Mouse (Mus musculus) common myeloid progenitor, adult 5-6 weeks (primary cell): ENCODE data around the gene 1700020N01Rik. TPM values are rescaled to one million over a fixed set of nuclear protein-coding genes. Genes with fewer than 3 reads are reported as not detected.

Experiments used
- ATAC-seq: replicated peaks from 2 replicates; pipeline ENCODE4 v1.8.0; 2016; ENCODE audit warnings: low read depth, mild to moderate bottlenecking, moderate TSS enrichment, inconsistent platforms; ENCODE audit not compliant: poor library complexity, severe bottlenecking
- total RNA-seq: library from RNA; stranded (forward); fragments of 200-1000, 187-1606 nt; gene quantifications from 2 replicates; pipeline ENCODE4 v1.2.3, GENCODE M21; 2017

1700020N01Rik gene
- total RNA-seq, 1 experiment from 2014 or later = not detected

DNA sequence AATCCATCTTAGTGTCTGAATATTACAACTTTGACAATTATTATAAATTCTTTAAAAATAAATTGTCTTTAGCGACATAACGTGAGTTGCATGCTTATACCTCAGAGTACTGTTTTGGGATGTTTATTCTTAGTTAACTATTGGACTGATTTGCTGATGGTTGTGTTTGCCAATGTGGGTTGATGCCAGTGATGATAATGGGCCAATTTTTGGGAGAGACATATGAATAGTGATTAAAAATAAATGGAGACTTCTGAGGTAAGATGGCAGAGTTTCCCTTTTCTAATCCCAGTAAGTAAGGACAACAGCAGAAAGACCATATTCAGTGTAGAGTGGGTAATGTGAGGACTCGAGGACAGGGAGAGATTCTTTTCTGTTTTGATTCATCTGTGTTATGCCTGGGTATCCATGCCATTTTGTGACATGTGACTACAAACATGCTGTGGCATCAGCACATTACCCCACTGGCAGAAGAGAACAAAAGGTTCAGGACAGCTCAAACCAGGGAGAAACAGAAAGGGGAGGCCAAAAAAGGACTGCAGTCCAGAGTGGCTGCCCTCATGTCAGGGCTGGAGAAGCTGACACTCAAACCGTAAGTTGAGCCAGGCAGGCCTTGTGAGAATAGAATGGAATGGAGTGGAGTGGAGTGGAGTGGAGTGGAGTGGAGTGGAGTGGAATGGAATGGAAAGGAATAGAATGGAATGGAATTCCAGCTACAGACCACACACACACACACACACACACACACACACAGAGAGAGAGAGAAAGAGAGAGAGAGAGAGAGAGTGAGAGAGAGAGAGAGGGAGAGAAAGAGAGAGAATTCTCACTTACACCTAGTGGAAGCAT is 4.7 kb upstream of the 1700020N01Rik start:
- ATAC-seq = no peak

DNA sequence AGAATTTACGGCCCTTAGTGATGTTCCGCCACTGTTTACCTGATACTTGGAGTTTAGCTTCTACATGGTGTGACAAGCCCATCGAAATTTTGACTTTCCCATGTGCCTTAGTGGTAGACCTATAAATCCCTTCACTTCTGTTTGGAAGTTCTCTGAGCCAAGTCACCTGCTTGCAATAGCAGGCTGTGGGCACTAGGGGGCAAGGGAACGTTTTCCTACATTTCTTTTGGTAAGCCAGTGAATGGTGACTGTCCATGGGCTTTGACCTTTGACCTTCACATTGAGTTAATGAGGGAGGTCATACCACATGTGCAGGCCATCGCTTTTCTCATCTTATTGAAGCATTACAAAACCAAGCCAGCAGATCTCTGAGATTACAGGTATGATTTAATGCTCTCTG is 8.0 kb downstream of the 1700020N01Rik start:
- ATAC-seq = 0 out of 2 replicates have a peak, but pooled peaks have one; percentile 20

DNA sequence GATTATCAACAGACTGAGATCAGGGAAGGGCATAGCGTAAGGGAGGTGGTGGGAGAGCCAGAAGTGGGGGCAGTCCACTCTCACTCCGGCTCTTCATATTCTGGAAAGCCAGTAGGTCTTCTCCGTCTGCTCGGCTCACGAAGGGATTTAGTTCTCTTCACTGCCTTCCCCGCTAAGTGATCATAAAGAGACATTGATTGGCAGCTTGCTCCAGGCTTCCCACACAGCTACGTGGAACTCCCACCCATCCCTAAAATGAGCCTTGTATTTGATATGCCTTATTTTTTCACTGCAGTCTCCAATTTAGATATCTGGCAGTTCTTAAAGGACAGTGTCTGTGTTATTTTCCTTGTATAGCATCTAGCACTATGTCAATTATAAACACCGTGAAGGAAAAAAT is 11.5 kb downstream of the 1700020N01Rik start:
- no peak for ATAC-seq

DNA sequence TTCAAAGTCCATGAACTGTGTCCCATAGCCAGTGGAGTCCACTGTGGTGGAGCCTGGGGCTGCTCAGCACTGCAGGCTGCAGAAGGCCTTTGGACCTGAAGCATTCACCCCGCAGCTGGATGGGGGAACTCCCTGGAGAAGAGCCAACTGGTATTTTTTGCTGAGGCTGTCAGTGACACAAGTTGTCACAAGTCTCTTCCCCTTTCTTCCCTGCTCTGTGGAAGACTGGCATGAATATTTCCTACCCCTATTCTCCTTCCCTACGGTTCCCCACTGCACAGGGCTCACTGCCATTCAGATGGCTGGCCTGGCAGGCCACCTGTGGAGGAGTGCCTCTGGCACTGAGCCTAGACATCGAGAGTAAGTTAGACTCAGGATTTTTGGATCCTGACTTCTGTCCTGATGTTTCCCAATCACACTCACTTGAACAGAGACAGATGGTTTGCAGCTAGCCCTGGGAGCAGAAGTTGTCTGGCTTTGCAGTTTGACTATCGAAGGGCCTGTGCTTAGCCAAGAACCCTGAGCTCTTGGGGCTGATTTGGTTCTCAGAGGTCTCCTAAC is 12.1 kb downstream of the 1700020N01Rik start:
- peak; percentile 75 for ATAC-seq

DNA sequence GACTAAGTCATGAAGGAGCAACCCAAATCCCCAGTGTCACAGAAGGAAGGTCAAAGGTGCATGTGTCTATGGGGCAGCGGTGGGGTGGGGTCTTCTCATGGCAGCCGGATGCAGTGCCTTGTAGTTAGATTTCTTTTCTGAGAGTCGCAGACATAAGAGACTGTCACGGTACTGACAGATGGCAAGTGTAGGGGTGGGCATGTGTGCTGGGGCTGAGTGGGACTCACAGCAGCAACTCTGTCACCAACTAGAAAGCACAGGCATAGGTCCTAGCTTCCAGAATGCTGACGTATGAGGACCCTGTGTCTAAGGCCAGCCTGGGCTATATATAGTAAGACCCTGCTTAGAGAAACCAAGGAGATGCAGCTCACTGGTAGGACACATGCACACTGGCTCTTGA is 12.7 kb downstream of the 1700020N01Rik start:
- no peak for ATAC-seq

DNA sequence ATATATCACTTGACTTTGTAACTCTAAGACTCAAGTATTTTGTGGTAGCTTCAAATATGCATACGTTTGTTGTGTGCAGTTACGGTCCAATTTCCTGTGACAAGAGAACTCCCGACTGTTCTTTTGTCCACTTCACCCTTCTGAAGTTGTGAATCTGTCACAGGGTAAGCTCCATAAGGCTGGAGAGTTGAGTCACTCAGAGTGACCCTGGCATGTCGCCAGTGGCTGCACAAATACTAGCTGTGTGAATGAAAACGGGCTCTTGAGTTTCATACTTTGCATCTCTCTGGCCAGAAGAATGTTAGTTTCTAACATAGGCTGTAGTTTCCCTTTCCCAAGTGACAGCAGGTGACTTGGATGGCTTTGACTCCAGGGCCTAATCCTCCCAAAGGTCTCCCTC is 14.0 kb downstream of the 1700020N01Rik start:
- no peak for ATAC-seq

DNA sequence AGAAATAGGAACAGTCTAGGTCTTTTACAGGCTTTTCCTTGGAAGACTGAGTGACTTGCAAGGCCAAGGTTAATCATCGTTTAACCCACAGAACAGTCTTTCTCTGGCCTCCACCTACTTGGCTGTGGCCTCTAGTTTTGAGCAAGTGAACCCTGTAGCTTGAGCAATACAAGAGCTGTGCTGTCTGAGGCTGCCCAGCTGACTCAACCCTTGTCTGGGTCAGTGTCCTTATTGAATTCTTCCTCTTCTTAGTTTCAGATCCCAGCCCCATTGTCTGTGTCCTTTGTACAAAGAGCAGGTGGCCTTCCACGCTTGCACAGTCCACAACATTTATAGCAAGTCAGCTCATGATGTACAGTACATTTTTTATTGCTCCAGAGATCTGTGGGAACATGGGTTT is 16.6 kb downstream of the 1700020N01Rik start:
- ATAC-seq = peak; percentile 37

DNA sequence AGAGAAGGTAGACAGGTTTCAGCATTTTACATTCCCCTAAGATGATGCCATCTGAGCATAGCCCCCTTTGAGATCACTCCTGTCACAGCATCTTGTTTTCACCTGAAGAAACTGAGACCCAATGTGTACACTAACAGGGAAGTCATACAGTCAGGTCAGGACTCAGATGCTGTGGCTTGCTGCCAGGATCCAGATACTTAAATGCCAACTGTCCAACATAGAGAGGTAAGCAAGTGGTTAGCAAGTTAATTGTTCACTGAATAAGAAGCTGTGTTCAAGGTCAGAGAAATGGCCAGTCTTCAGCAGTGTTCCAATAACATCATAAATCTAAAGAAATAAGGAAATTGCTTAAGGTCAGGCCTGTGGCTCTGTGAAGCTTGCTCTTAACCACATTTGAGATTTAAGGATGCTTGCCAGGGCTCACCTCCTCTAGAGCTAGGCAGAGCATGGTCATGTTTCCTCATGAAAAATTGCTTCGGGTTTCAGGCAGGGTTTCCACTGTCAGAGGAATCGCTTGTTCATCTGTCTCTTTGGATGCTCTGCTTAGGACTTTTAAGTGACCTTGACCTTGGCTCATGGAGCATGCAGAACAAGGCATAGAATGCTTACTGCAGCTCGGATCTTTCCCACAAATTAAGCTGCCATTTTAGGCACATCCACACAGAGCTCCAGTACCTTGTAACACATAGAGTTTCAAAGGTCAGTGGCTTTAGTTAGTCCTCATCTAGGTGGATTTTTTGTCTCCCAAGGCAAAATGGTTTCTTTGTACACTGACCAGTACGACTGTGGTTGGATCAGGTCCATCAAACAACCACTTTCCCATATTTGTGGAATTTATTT is 20.3 kb downstream of the 1700020N01Rik start:
- ATAC-seq = no peak

DNA sequence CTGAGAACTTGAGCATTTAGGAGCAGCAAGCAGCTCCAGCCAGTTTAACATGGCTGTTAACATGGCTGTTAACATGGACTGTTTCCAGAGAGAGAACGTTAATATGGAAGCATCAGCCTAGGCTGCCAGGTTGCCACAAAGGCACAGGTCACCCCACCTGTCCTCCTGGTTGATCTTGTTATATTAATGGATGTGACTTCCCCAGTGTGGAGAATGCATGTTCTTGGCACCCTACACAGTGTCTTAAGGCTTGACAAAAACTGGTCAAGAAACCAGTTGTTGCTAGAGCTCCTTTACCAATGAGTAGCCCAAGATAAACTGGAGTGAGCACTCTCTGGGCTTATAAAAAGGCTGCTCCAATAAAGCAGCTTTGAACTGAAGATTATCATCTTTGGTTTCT is 21.6 kb downstream of the 1700020N01Rik start:
- ATAC-seq = no peak

DNA sequence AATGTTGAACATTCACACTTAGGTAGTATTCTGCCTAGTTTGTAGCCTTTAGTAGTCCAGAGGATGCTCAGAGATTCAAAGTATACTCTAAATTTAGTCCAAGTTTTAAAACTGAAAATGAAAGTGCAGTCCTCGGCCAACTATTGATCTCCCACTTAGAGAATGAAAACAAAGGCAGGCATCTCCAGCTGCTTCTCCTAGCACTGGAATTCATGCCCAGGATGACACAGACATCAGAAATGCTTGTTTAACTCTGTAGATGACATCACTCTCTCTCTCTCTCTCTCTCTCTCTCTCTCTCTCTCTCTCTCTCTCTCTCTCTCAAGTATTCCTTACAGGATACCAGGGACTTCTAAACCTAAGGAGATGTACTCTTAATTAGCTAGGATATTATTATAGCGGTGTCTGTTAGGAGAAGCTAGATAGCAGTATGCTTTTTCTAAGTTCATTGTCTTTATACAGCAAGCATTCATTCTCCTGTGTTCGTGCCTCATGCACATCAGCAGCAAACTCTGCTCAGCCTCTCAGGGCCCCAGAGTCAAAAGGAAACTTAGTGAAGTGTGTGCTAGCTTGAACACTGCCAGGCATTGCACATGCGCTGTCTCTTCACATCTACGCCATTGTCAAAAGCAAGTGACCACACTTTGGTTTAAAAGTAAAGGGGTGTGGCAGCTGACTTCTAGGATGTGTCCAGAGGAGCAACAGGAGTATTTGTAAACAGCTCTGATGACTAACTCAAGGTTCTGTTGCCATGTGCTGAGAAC is 26.0 kb downstream of the 1700020N01Rik start:
- no peak for ATAC-seq

DNA sequence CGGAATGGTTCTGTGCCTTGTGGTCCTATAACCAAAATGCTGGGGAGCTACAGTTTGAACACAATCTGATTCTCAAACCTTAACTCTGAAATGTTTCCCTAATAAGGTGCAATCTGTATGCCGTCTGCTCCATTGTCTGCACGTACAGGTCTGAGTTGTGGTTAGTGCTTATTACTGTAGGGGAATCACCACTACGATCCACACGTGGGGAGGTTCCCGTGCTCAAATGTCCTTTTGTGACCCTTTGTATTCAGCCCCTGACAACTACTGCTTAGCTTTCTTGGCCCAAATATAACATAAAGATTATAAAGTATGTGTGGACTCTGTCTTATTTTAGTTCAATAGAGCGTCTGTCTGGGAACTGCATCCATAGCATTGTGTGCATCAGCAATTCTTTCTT is 29.1 kb downstream of the 1700020N01Rik start:
- ATAC-seq = no peak

DNA sequence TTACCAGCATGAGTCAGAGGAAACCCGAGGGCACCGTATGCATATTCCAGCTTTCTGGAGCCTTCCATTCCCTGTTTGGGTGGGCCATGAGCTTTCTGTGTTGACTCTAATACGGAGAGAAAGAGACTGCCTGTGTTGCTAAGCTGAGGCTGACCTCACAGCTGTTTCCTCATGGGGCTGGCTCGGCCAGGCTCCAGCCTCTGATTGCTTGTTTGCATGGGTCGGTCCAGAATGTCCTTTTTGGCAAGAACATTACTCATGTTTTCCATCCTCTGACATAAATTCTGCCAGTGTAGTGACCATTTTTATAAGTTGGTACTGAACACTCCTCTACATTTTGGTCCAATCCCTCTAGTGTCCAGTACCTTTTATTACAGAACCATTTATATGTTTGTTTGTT is 35.6 kb downstream of the 1700020N01Rik start:
- no peak for ATAC-seq

DNA sequence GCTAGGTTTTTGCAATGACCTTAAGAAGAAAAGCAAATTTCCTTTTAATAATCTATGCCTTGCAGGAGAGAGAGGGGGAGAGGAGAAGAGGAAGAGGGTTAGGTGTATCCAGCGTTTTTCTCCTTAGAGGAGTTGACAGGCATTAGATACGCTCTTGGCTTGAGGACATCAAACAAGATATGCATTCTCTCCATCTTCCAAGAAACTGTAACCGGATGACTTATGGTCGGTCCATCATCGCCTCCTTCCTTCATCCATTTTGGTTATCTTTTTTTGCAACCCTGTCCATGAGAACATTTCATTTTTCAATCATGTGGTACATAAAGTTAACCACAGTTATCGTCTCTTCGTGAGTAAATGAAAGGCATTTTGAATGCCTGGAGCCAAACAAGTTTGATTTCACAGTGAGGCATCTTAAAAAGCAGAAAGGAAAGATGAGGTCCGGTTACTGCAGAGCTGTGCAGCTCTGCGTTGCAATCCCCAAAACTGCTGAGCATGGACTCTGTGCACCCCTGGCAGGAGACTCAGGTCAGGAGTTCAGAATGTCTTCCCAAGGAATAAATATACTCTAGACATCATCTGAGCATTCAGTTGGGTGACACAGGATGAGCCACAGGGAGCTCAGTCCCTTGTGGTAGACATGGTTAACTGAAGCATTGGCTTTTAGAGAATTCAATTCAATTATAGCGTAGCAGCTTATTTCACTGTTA is 36.2 kb downstream of the 1700020N01Rik start:
- ATAC-seq = no peak

DNA sequence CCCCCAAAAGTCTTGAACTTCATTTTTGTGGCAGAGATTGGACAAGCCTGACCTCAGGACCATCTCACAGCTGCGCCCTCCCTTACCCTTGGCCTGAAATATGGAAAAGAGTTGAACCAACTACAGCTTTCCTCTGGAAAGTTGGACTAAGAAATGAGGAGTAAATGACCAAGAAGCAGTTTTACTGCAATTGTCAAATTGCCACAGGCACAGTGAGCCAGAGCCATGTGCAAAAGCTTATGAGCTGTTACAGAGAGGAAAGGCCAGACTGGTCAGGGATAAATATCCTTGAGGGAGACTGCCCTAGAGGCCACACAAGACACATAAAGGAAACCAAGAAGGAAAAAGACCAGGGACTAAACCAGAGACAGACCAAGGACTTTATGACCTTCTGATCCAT is 38.5 kb downstream of the 1700020N01Rik start:
- no peak for ATAC-seq

DNA sequence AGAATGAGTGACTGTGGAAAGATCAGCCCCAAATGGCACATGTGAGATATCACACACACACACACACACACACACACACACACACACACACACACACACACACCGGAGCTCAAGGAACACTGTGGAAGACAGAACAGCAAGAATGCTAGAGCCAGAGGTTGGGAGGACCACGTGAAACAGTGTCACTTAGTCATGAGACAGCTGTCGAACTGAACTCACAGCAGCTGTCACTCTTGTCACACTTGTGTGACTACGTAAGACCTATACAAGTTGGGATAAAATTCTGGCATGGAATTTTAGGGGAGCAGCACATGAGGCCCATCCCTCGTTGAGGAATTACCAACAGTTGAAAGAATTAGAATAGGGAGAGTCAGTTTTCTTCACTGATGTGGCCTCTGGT is 39.7 kb downstream of the 1700020N01Rik start:
- no peak for ATAC-seq

DNA sequence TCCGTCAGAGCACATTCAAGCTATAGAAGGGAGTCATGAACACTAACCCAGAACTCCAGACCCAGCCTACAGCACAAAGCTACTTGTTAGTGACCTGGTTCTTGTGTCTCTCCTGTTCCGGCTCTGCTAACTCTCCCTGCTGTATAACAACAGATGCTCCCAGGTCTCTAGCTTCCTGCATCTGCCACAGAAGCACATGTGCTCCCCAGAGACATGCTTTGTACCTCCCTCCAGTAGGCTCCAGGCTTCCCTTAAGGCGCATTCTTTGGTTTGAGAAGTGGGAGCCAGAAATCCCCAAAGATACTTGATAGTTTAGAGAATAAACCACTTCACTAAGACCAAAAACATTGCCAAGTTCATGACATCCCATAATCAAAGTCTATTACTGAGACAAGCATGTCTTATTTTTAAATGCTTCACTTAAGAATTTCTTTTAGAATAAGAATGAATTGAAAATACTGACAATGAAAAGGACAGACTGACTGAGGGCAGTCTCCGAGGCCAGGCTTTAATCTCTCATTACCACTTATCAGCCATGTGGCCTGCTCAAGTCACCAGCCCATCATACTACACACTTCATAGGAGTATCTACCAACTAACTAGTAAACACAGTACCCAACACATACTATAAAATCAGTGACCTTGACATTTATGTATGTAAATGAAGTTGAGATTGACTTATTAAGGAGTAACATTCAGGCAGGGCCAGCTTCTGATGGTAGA is 43.2 kb downstream of the 1700020N01Rik start:
- 0 out of 2 replicates have a peak, but pooled peaks have one; percentile 15 for ATAC-seq

DNA sequence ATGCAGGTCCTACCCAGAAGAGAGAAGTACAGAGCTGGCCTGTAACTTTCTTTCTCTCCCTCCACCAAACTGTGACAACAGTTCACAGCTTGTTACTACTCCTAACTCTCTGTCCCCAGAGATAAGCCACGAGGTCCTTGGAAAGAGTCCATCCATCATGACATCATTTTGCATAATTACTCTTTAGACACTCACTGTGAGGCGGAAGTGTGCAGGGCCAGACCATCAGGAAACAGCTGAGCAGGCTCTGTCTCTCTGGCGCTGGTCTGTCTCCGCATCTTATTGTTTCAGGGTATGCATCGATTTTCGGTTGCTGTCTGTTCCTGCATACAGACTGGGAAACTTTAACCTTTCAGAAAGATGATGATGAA is 43.8 kb downstream of the 1700020N01Rik start:
- peak; percentile 65 for ATAC-seq

DNA sequence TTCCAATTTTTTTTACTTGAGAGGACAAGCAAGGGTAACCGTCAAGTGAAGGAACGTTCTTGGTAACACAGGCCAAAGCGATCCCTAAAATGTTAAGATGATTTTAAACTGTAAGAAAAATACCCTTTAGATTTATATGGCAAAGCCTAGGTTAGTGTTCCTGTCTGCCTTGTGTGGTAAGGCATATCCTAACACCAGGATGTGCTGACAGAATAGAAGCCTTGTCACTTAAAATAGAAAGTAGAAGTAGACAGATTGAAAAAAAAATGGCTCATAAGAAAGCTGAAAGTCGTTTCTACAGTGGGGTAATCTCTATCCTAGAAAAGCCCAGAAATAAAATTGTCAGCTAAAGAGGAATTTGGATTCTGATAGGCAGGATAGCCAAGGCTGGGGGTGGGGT is 58.4 kb downstream of the 1700020N01Rik start:
- no peak for ATAC-seq
